Mouse (Mus musculus) CD4-positive, CD25-positive, alpha-beta regulatory T cell, adult 9 weeks (primary cell): ENCODE data around the gene Olfr1321. TPM values are rescaled to one million over a fixed set of nuclear protein-coding genes. Genes with fewer than 3 reads are reported as not detected.

ENCODE experiments used
- polyA plus RNA-seq: library from polyadenylated mRNA; unstranded; fragments of 100-300 nt; shearing (Covaris generic); gene quantifications from one replicate; pipeline ENCODE4 v1.2.1, GENCODE M21; 2017

Olfr1321 gene
- polyA plus RNA-seq, result not detected

DNA sequence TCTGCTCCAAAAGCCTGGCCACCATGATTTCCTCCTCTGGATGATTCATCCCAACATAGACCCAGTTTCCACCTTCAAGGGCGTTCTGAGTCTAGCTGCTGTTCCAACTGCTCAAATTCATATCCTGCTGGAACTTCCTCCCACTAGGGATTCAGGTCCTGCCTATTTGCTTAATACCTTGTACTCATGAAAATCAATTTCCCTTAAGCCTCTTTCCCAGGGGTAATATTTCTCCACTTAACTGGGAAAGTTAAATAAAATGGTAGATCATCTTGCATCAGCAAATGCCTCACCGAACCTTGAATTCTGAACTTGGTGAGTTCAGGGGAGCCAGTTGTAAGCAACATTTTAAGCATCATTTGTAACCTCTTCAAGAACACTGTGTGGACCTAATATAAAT lies at the start of gene Olfr1321:
Gene Olfr1321 (minus strand): TSS at position 101 of the 400 bp plus-strand sequence.

Other genes with a start within 250 kb of the Olfr1321 start
- gene Olfr1320, start 62.7 kb downstream of the Olfr1321 start, polyA plus RNA-seq, result not detected
- gene Igsf1, start 62.7 kb upstream of the Olfr1321 start, polyA plus RNA-seq, result not detected
- 0.11 TPM for gene Olfr1322, start 156.4 kb upstream of the Olfr1321 start, polyA plus RNA-seq